Mouse (Mus musculus): ENCODE results near the gene Gm16451. TPM values are rescaled to one million over a fixed set of nuclear protein-coding genes. Genes with fewer than 3 reads are reported as not detected.
"Not testable (repeated sequence)": the region's sequence is repeated elsewhere in the genome, so short reads cannot be mapped to it uniquely, and the experiment has no call there.

Gene Gm16451
- not detected in 2 replicates for polyA plus RNA-seq (2014; fragmentation: Nextera tagmentation; extraction: Ambion mirVana)

GRCm38 (mm10) chr7:22118145-22118544 is at the start of gene Gm16451:
Gene Gm16451, minus strand, starts transcription at chr7:22118245.
- not testable (repeated sequence) for ATAC-seq (replicated peaks; ENCODE audit: low FRiP score); H3K9ac ChIP-seq (ENCODE audit: low read length); H3K4me1 ChIP-seq (replicated peaks; ENCODE audit: control insufficient read depth, insufficient read depth, low read length); H3K27me3 ChIP-seq (ENCODE audit: control insufficient read depth, insufficient read depth, low read length); H3K9me3 ChIP-seq (ENCODE audit: control insufficient read depth, low read length); H3K36me3 ChIP-seq (ENCODE audit: control insufficient read depth, insufficient read depth, low read length); H3K4me3 ChIP-seq (ENCODE audit: low read depth, low read length); H3K27ac ChIP-seq (ENCODE audit: low read depth, low read length); DNase-seq (ENCODE audit: low spot score); H3K4me2 ChIP-seq (ENCODE audit: low read depth, low read length, severe bottlenecking)
- no CpG with 5 or more reads among the region's 2 CpGs for WGBS

- not testable (repeated sequence) for H3K4me3 ChIP-seq (ENCODE audit: low read depth, low read length); H3K27ac ChIP-seq (ENCODE audit: low read depth, low read length); H3K27me3 ChIP-seq (ENCODE audit: control insufficient read depth, insufficient read depth, low read length); DNase-seq (ENCODE audit: low spot score); H3K36me3 ChIP-seq (ENCODE audit: control insufficient read depth, insufficient read depth, low read length); H3K9me3 ChIP-seq (ENCODE audit: control insufficient read depth, low read length); ATAC-seq (replicated peaks; ENCODE audit: low FRiP score); H3K4me1 ChIP-seq (replicated peaks; ENCODE audit: control insufficient read depth, insufficient read depth, low read length); H3K9ac ChIP-seq (ENCODE audit: low read length); H3K4me2 ChIP-seq (ENCODE audit: low read depth, low read length, severe bottlenecking)
- WGBS, result no CpG with 5 or more reads among the region's 3 CpGs
Measured at GRCm38 (mm10) chr7:22163935-22164334, 45.9 kb upstream of the Gm16451 start, which contains the start of gene Vmn1r142. Gene Vmn1r142, minus strand, starts transcription at chr7:22164035.

- DNase-seq (ENCODE audit: low spot score); H3K36me3 ChIP-seq (ENCODE audit: control insufficient read depth, insufficient read depth, low read length); H3K4me2 ChIP-seq (ENCODE audit: low read depth, low read length, severe bottlenecking); H3K9ac ChIP-seq (ENCODE audit: low read length); H3K27ac ChIP-seq (ENCODE audit: low read depth, low read length); H3K27me3 ChIP-seq (ENCODE audit: control insufficient read depth, insufficient read depth, low read length); ATAC-seq (replicated peaks; ENCODE audit: low FRiP score); H3K4me3 ChIP-seq (ENCODE audit: low read depth, low read length); H3K4me1 ChIP-seq (replicated peaks; ENCODE audit: control insufficient read depth, insufficient read depth, low read length); H3K9me3 ChIP-seq (ENCODE audit: control insufficient read depth, low read length): not testable (repeated sequence)
- WGBS, result no CpG with 5 or more reads among the region's 5 CpGs
Measured at GRCm38 (mm10) chr7:22134641-22135040, 16.6 kb upstream of the Gm16451 start, which contains the start of gene Gm10666. Gene Gm10666, minus strand, starts transcription at chr7:22134741.

- H3K4me2 ChIP-seq (ENCODE audit: low read depth, low read length, severe bottlenecking); H3K4me1 ChIP-seq (replicated peaks; ENCODE audit: control insufficient read depth, insufficient read depth, low read length); H3K27ac ChIP-seq (ENCODE audit: low read depth, low read length); DNase-seq (ENCODE audit: low spot score); H3K4me3 ChIP-seq (ENCODE audit: low read depth, low read length); H3K27me3 ChIP-seq (ENCODE audit: control insufficient read depth, insufficient read depth, low read length); H3K9ac ChIP-seq (ENCODE audit: low read length); H3K9me3 ChIP-seq (ENCODE audit: control insufficient read depth, low read length); H3K36me3 ChIP-seq (ENCODE audit: control insufficient read depth, insufficient read depth, low read length); ATAC-seq (replicated peaks; ENCODE audit: low FRiP score): not testable (repeated sequence)
- WGBS, result no CpG with 5 or more reads among the region's 7 CpGs
Measured at GRCm38 (mm10) chr7:22068757-22069156, 49.3 kb downstream of the Gm16451 start, which contains the start of gene Vmn1r139. Gene Vmn1r139, plus strand, starts transcription at chr7:22069057.

Other genes with a start within 250 kb of the Gm16451 start
- not detected in 2 replicates for gene Gm5891, start 197.0 kb downstream of the Gm16451 start, polyA plus RNA-seq (2014; fragmentation: Nextera tagmentation; extraction: Ambion mirVana)
- gene Vmn1r137, start 123.7 kb downstream of the Gm16451 start, polyA plus RNA-seq (2014; fragmentation: Nextera tagmentation; extraction: Ambion mirVana), result not detected in 2 replicates
- gene Vmn1r138, start 89.3 kb downstream of the Gm16451 start, polyA plus RNA-seq (2014; fragmentation: Nextera tagmentation; extraction: Ambion mirVana), result not detected in 2 replicates
- gene Gm6176, start 61.9 kb downstream of the Gm16451 start, polyA plus RNA-seq (2014; fragmentation: Nextera tagmentation; extraction: Ambion mirVana), result not detected in 2 replicates
- not detected in 2 replicates for gene Vmn1r139, start 49.2 kb downstream of the Gm16451 start, polyA plus RNA-seq (2014; fragmentation: Nextera tagmentation; extraction: Ambion mirVana)
- gene Gm10666, start 16.5 kb upstream of the Gm16451 start, polyA plus RNA-seq (2014; fragmentation: Nextera tagmentation; extraction: Ambion mirVana), result not detected in 2 replicates
- gene Vmn1r142, start 45.8 kb upstream of the Gm16451 start, polyA plus RNA-seq (2014; fragmentation: Nextera tagmentation; extraction: Ambion mirVana), result not detected in 2 replicates
- gene Vmn1r143, start 71.1 kb upstream of the Gm16451 start, polyA plus RNA-seq (2014; fragmentation: Nextera tagmentation; extraction: Ambion mirVana), result not detected in 2 replicates
- gene Gm8653, start 83.0 kb upstream of the Gm16451 start, polyA plus RNA-seq (2014; fragmentation: Nextera tagmentation; extraction: Ambion mirVana), result not detected in 2 replicates
- gene Gm8453, start 111.2 kb upstream of the Gm16451 start, polyA plus RNA-seq (2014; fragmentation: Nextera tagmentation; extraction: Ambion mirVana), result not detected in 2 replicates
- gene Gm4187, start 211.5 kb upstream of the Gm16451 start, polyA plus RNA-seq (2014; fragmentation: Nextera tagmentation; extraction: Ambion mirVana), result not detected in 2 replicates

Measured in forebrain, embryonic 11.5 days (tissue).